In genomic region chr17:25076906-25077305, GRCm38 (mm10) we compare ENCODE assay signal across 15 mouse cellular contexts. TPM values are rescaled to one million over a fixed set of nuclear protein-coding genes. Genes with fewer than 3 reads are reported as not detected.
DNase-seq lines count a peak whose midpoint lies in the region; ATAC-seq and TF ChIP-seq lines count a peak whose summit lies in the region.
"Had no signal": no experiment of that assay in that cellular context is flagged by ENCODE, and none has a peak within 500 bp of the region (broad histone marks: within the 10 kb centered on the region; RNA-seq: fewer than 3 reads in every experiment).

No protein-coding gene starts in this region.

- H3K4me3 ChIP-seq in heart, embryonic 10.5 days, result no peak overlapping the region
- H3K4me3 ChIP-seq in kidney, embryonic 16.5 days (ENCODE audit: low read length), result no peak overlapping the region
- H3K4me3 ChIP-seq in midbrain, postnatal 0 days (ENCODE audit: low read depth, low read length), result no peak overlapping the region
- H3K4me3 ChIP-seq in midbrain, embryonic 14.5 days (replicated peaks; ENCODE audit: low read depth, low read length), result no peak overlapping the region
- H3K4me3 ChIP-seq in stomach, embryonic 14.5 days (ENCODE audit: low read depth, low read length), result no peak overlapping the region
- H3K4me3 ChIP-seq: myocyte had no signal

- no peaks in the 10 kb centered on the region for H3K9me3 ChIP-seq in heart, embryonic 10.5 days
- no peaks in the 10 kb centered on the region for H3K9me3 ChIP-seq in kidney, embryonic 16.5 days (ENCODE audit: low read length)
- H3K9me3 ChIP-seq in midbrain, postnatal 0 days (ENCODE audit: low read length), result no peaks in the 10 kb centered on the region
- H3K9me3 ChIP-seq in midbrain, embryonic 14.5 days (ENCODE audit: control insufficient read depth, low read length), result no peaks in the 10 kb centered on the region
- H3K9me3 ChIP-seq in stomach, embryonic 14.5 days (ENCODE audit: control insufficient read depth, low read depth, low read length), result no peaks in the 10 kb centered on the region

- H3K27ac ChIP-seq in heart, embryonic 10.5 days, result peak overlapping the region; percentile 32; the same call in 1 of the 2 replicates
- H3K27ac ChIP-seq in kidney, embryonic 16.5 days (ENCODE audit: low read length), result no peak overlapping the region
- H3K27ac ChIP-seq in midbrain, postnatal 0 days (ENCODE audit: low read depth, low read length), result no peak overlapping the region; the same call in 1 of the 2 replicates
- no peak overlapping the region for H3K27ac ChIP-seq in midbrain, embryonic 14.5 days (replicated peaks; ENCODE audit: low read depth, low read length)
- no peak overlapping the region for H3K27ac ChIP-seq in stomach, embryonic 14.5 days (ENCODE audit: low read length)
- H3K27ac ChIP-seq: macrophage had no signal

- no peak for ATAC-seq in kidney, embryonic 16.5 days (ENCODE audit: low FRiP score, low TSS enrichment)
- ATAC-seq in midbrain, postnatal 0 days (ENCODE audit: low FRiP score), result no peak
- no peak for ATAC-seq in midbrain, embryonic 14.5 days (ENCODE audit: low FRiP score, low TSS enrichment)
- no peak for ATAC-seq in stomach, embryonic 14.5 days (ENCODE audit: insufficient number of reproducible peaks, insufficient read depth, low FRiP score, low read depth)

- H3K9ac ChIP-seq in kidney, embryonic 16.5 days (replicated peaks; ENCODE audit: low read length), result no peak overlapping the region
- H3K9ac ChIP-seq in midbrain, postnatal 0 days (replicated peaks; ENCODE audit: low read length, poor library complexity, severe bottlenecking), result no peak overlapping the region
- no peak overlapping the region for H3K9ac ChIP-seq in midbrain, embryonic 14.5 days (replicated peaks; ENCODE audit: low read length)
- H3K9ac ChIP-seq in stomach, embryonic 14.5 days (replicated peaks; ENCODE audit: low read depth, low read length), result no peak overlapping the region

- H3K4me1 ChIP-seq in heart, embryonic 10.5 days, result peaks cover 13% of the 10 kb centered on the region
- peaks cover 10% of the 10 kb centered on the region for H3K4me1 ChIP-seq in kidney, embryonic 16.5 days (ENCODE audit: insufficient read depth, low read length)
- H3K4me1 ChIP-seq in midbrain, postnatal 0 days (ENCODE audit: insufficient read depth, low read length), result no peaks in the 10 kb centered on the region
- no peaks in the 10 kb centered on the region for H3K4me1 ChIP-seq in midbrain, embryonic 14.5 days (ENCODE audit: control insufficient read depth, insufficient read depth, low read length)
- peaks cover 21% of the 10 kb centered on the region for H3K4me1 ChIP-seq in stomach, embryonic 14.5 days (ENCODE audit: control insufficient read depth, insufficient read depth, low read length)

- peak overlapping the region; percentile 50 for H3K4me2 ChIP-seq in kidney, embryonic 16.5 days (replicated peaks; ENCODE audit: low read depth, low read length)
- H3K4me2 ChIP-seq in midbrain, postnatal 0 days (ENCODE audit: low read depth, low read length, poor library complexity, severe bottlenecking), result no peak overlapping the region
- no peak overlapping the region for H3K4me2 ChIP-seq in midbrain, embryonic 14.5 days (ENCODE audit: low read length)
- H3K4me2 ChIP-seq in stomach, embryonic 14.5 days (replicated peaks; ENCODE audit: low read depth, low read length), result peak overlapping the region; percentile 34; the same call in 1 of the 2 replicates

- H3K36me3 ChIP-seq in heart, embryonic 10.5 days, result 0 out of 2 replicates have a peak, but pooled peaks cover 14% of the 10 kb centered on the region
- no peaks in the 10 kb centered on the region for H3K36me3 ChIP-seq in kidney, embryonic 16.5 days (ENCODE audit: insufficient read depth, low read length)
- peaks cover 27% of the 10 kb centered on the region for H3K36me3 ChIP-seq in midbrain, postnatal 0 days (ENCODE audit: insufficient read depth, low read length)
- H3K36me3 ChIP-seq in midbrain, embryonic 14.5 days (ENCODE audit: control insufficient read depth, insufficient read depth, low read length), result 0 out of 2 replicates have a peak, but pooled peaks cover 7% of the 10 kb centered on the region
- H3K36me3 ChIP-seq in stomach, embryonic 14.5 days (ENCODE audit: control insufficient read depth, insufficient read depth, low read length), result no peaks in the 10 kb centered on the region

- H3K27me3 ChIP-seq in heart, embryonic 10.5 days (ENCODE audit: insufficient read depth, poor library complexity, severe bottlenecking), result no peaks in the 10 kb centered on the region
- H3K27me3 ChIP-seq in kidney, embryonic 16.5 days (ENCODE audit: insufficient read depth, low read length), result no peaks in the 10 kb centered on the region
- no peaks in the 10 kb centered on the region for H3K27me3 ChIP-seq in midbrain, postnatal 0 days (ENCODE audit: insufficient read depth, low read length)
- H3K27me3 ChIP-seq in midbrain, embryonic 14.5 days (ENCODE audit: control insufficient read depth, insufficient read depth, low read length), result no peaks in the 10 kb centered on the region
- no peaks in the 10 kb centered on the region for H3K27me3 ChIP-seq in stomach, embryonic 14.5 days (ENCODE audit: control insufficient read depth, insufficient read depth, low read length)

- 90% methylated on average over 4 of the region's 4 CpGs for WGBS in heart, embryonic 10.5 days
- WGBS in kidney, embryonic 16.5 days, result 90% methylated on average over 4 of the region's 4 CpGs
- WGBS in midbrain, postnatal 0 days, result 87% methylated on average over 4 of the region's 4 CpGs
- 90% methylated on average over 4 of the region's 4 CpGs for WGBS in midbrain, embryonic 14.5 days
- WGBS in stomach, embryonic 14.5 days, result 92% methylated on average over 4 of the region's 4 CpGs

- DNase-seq in heart, embryonic 10.5 days (ENCODE audit: low spot score), result no peak
- DNase-seq in heart, postnatal 36 days, result no peak
- DNase-seq in kidney, postnatal 25 days, result no peak
- DNase-seq in midbrain, postnatal 0 days (ENCODE audit: low spot score), result peak; percentile 46
- no peak for DNase-seq in midbrain, embryonic 14.5 days
- DNase-seq in ovary, postnatal 36 days (ENCODE audit: low spot score), result no peak
- DNase-seq: adrenal gland, adult 8-10 months; gastrocnemius, postnatal 25 days; kidney, adult 9 months; right cerebral cortex, postnatal 14 days had no signal

- no peak for TF ChIP-seq CTCF in midbrain, postnatal 0 days (IDR thresholded peaks at IDR 0.05)

- intact Hi-C loops in heart, postnatal 36 days (cut with DNase I), result no loop called here

RNA-seq across cellular contexts. Expression of gene Tmem204, which starts 6.5 kb away (rescaled TPM):
- polyA plus RNA-seq in heart, embryonic 10.5 days (2016; fragmentation: Nextera tagmentation; extraction: Ambion mirVana), result 12.2 and 15.9 TPM in 2 replicates
- 10 to 100 TPM; 34.5 to 36.7 TPM for total RNA-seq in heart, postnatal 36 days (2021)
- 34.4 and 44.7 TPM in 2 replicates for polyA plus RNA-seq in kidney, embryonic 16.5 days (2015; fragmentation: Nextera tagmentation; extraction: Ambion mirVana)
- total RNA-seq in midbrain, postnatal 0 days (2014; rRNA removed), result 11.1 and 11.2 TPM in 2 replicates
- polyA plus RNA-seq in midbrain, postnatal 0 days (2015; fragmentation: Nextera tagmentation; extraction: Ambion mirVana), result 8.2 and 8.3 TPM in 2 replicates
- polyA plus RNA-seq in midbrain, embryonic 14.5 days (2014; fragmentation: Nextera tagmentation; extraction: Ambion mirVana), result 6.5 and 10.8 TPM in 2 replicates
- 21.6 TPM in 2 replicates for polyA plus RNA-seq in stomach, embryonic 14.5 days (2014; fragmentation: Nextera tagmentation; extraction: Ambion mirVana)
- total RNA-seq: common myeloid progenitor, adult 5-6 weeks had no signal
- polyA plus RNA-seq: macrophage had no signal

RNA-seq across cellular contexts. Expression of gene Telo2, which starts 38.9 kb away (rescaled TPM):
- polyA plus RNA-seq in heart, embryonic 10.5 days (2016; fragmentation: Nextera tagmentation; extraction: Ambion mirVana), result 35.2 and 45.2 TPM in 2 replicates
- total RNA-seq in heart, postnatal 36 days (2021), result 10 to 100 TPM; 12.4 to 12.7 TPM
- 49.5 and 53.4 TPM in 2 replicates for polyA plus RNA-seq in kidney, embryonic 16.5 days (2015; fragmentation: Nextera tagmentation; extraction: Ambion mirVana)
- 45.0 and 56.3 TPM in 2 replicates for total RNA-seq in midbrain, postnatal 0 days (2014; rRNA removed)
- 34.9 and 36.5 TPM in 2 replicates for polyA plus RNA-seq in midbrain, postnatal 0 days (2015; fragmentation: Nextera tagmentation; extraction: Ambion mirVana)
- 34.1 and 34.4 TPM in 2 replicates for polyA plus RNA-seq in midbrain, embryonic 14.5 days (2014; fragmentation: Nextera tagmentation; extraction: Ambion mirVana)
- polyA plus RNA-seq in stomach, embryonic 14.5 days (2014; fragmentation: Nextera tagmentation; extraction: Ambion mirVana), result 38.2 and 40.5 TPM in 2 replicates

RNA-seq across cellular contexts. Expression of gene Ptx4, which starts 43.7 kb away (rescaled TPM):
- 0.08 and 0.15 TPM in 2 replicates for polyA plus RNA-seq in heart, embryonic 10.5 days (2016; fragmentation: Nextera tagmentation; extraction: Ambion mirVana)
- 1 to 10 TPM; 4.2 to 6.7 TPM for total RNA-seq in heart, postnatal 36 days (2021)
- polyA plus RNA-seq in kidney, embryonic 16.5 days (2015; fragmentation: Nextera tagmentation; extraction: Ambion mirVana), result not detected in 2 replicates
- 0.42 TPM in 1 of 2 replicates, not detected in the other for total RNA-seq in midbrain, postnatal 0 days (2014; rRNA removed)
- polyA plus RNA-seq in midbrain, postnatal 0 days (2015; fragmentation: Nextera tagmentation; extraction: Ambion mirVana), result 0.20 and 0.59 TPM in 2 replicates
- not detected in 2 replicates for polyA plus RNA-seq in midbrain, embryonic 14.5 days (2014; fragmentation: Nextera tagmentation; extraction: Ambion mirVana)
- polyA plus RNA-seq in stomach, embryonic 14.5 days (2014; fragmentation: Nextera tagmentation; extraction: Ambion mirVana), result 0.16 and 0.28 TPM in 2 replicates
- total RNA-seq: adrenal gland, adult 8-10 months; common myeloid progenitor, adult 5-6 weeks had no signal
- polyA plus RNA-seq: macrophage, myocyte had no signal

RNA-seq across cellular contexts. Expression of gene Clcn7, which starts 56.3 kb away (rescaled TPM):
- 20.5 and 21.7 TPM in 2 replicates for polyA plus RNA-seq in heart, embryonic 10.5 days (2016; fragmentation: Nextera tagmentation; extraction: Ambion mirVana)
- 10 to 100 TPM; 28.7 to 34.3 TPM for total RNA-seq in heart, postnatal 36 days (2021)
- 23.2 and 26.8 TPM in 2 replicates for polyA plus RNA-seq in kidney, embryonic 16.5 days (2015; fragmentation: Nextera tagmentation; extraction: Ambion mirVana)
- 37.9 and 39.5 TPM in 2 replicates for total RNA-seq in midbrain, postnatal 0 days (2014; rRNA removed)
- 25.5 and 26.7 TPM in 2 replicates for polyA plus RNA-seq in midbrain, postnatal 0 days (2015; fragmentation: Nextera tagmentation; extraction: Ambion mirVana)
- polyA plus RNA-seq in midbrain, embryonic 14.5 days (2014; fragmentation: Nextera tagmentation; extraction: Ambion mirVana), result 26.3 and 29.9 TPM in 2 replicates
- 19.7 and 20.4 TPM in 2 replicates for polyA plus RNA-seq in stomach, embryonic 14.5 days (2014; fragmentation: Nextera tagmentation; extraction: Ambion mirVana)

Comparison
In these comparisons a context has a peak if more than half of its experiments do, and no peak if none do; other contexts are left out.
1. H3K4me2 ChIP-seq: peak in kidney, embryonic 16.5 days (single experiment) and stomach, embryonic 14.5 days (single experiment); none in midbrain, postnatal 0 days (single experiment) and midbrain, embryonic 14.5 days (single experiment).